Mouse (Mus musculus) intestine, postnatal 0 days (tissue): Measurements from ENCODE around the gene Olfr1358. TPM values are rescaled to one million over a fixed set of nuclear protein-coding genes. Genes with fewer than 3 reads are reported as not detected.

Experiments used
- ATAC-seq: fragments of 200-750 bp; cut with Nextera tagmentation; 2 replicates; pipeline ENCODE4 v1.8.0; 2017; ENCODE audit warnings: mild to moderate bottlenecking, moderate TSS enrichment, moderate library complexity
- H3K27ac ChIP-seq: fragments of 300-500 bp; sonication (generic); 2 replicates; pipeline ENCODE4 v1.5.1; 2014; ENCODE audit warnings: mild to moderate bottlenecking, low read depth, low read length, moderate library complexity
- H3K27me3 ChIP-seq: fragments of 300-500 bp; sonication (generic); replicated peaks from 2 replicates; pipeline ENCODE4 v1.6.1; 2014; ENCODE audit warnings: low read length, mixed read lengths; ENCODE audit not compliant: control insufficient read depth, insufficient read depth
- H3K36me3 ChIP-seq: fragments of 300-500 bp; sonication (generic); 2 replicates; pipeline ENCODE4 v1.6.1; 2014; ENCODE audit warnings: mild to moderate bottlenecking, moderate library complexity; ENCODE audit not compliant: control insufficient read depth, insufficient read depth
- H3K4me1 ChIP-seq: fragments of 300-500 bp; sonication (generic); replicated peaks from 2 replicates; pipeline ENCODE4 v1.6.1; 2014; ENCODE audit warnings: antibody characterized with exemption, low read length, mixed read lengths; ENCODE audit not compliant: control insufficient read depth, insufficient read depth
- H3K4me2 ChIP-seq: fragments of 300-500 bp; sonication (generic); replicated peaks from 2 replicates; pipeline ENCODE4 v1.6.1; 2014; ENCODE audit warnings: low read depth, mild to moderate bottlenecking, moderate library complexity
- H3K4me3 ChIP-seq: fragments of 300-500 bp; sonication (generic); 2 replicates; pipeline ENCODE4 v1.5.1; 2014; ENCODE audit warnings: low read depth, low read length
- H3K9ac ChIP-seq: fragments of 300-500 bp; sonication (generic); 2 replicates; pipeline ENCODE4 v1.6.1; 2014; ENCODE audit warnings: mild to moderate bottlenecking, low read depth, low read length
- H3K9me3 ChIP-seq: fragments of 300-500 bp; sonication (generic); 2 replicates; pipeline ENCODE4 v1.6.1; 2016; ENCODE audit warnings: mixed run types; ENCODE audit not compliant: control insufficient read depth
- CTCF ChIP-seq: sonication (generic); IDR thresholded peaks from 2 replicates; pipeline ENCODE4 v1.5.1; 2016; ENCODE audit warnings: low read depth, mild to moderate bottlenecking, control low read depth, antibody characterized with exemption, moderate library complexity
- WGBS: fragments of 180-500 bp; shearing (Covaris S2); extraction: QIAGEN DNeasy Blood & Tissue Kit; methylation state at CpG from one replicate; pipeline ENCODE4 v1.1.7; 2014; 5-methylcytosine and 5-hydroxymethylcytosine counted together
- polyA plus RNA-seq: library from polyadenylated mRNA; unstranded; fragments of >200 nt; fragmentation: Nextera tagmentation; extraction: Ambion mirVana; gene quantifications from 2 replicates; pipeline ENCODE4 v1.2.1, GENCODE M21; 2015

The Olfr1358 gene
- polyA plus RNA-seq, result not detected in 2 replicates

GRCm38 (mm10) chr10:78517128-78517527 lies at the start of gene Olfr1358:
Gene Olfr1358, plus strand, starts transcription at chr10:78517428.
- no peak for TF ChIP-seq CTCF
- Histone ChIP-seq H3K27ac (no peak within 1 kb of the TSS), H3K9me3 (no peaks in the 10 kb centered on the region), H3K27me3 (no peaks in the 10 kb centered on the region), H3K9ac (no peak within 1 kb of the TSS), H3K4me3 (no peak within 1 kb of the TSS), H3K4me2 (no peak within 1 kb of the TSS), H3K36me3 (no peaks in the 10 kb centered on the region), H3K4me1 (no peaks in the 10 kb centered on the region)
- no peak for ATAC-seq

GRCm38 (mm10) chr10:78467761-78468310 lies 49.4 kb upstream of the Olfr1358 start:
- Histone ChIP-seq H3K27ac (no peak overlapping the region), H3K27me3 (no peaks in the 10 kb centered on the region), H3K9me3 (no peaks in the 10 kb centered on the region), H3K4me1 (0 out of 2 replicates have a peak, but pooled peaks cover 3% of the 10 kb centered on the region), H3K4me3 (no peak overlapping the region), H3K36me3 (no peaks in the 10 kb centered on the region), H3K9ac (no peak overlapping the region), H3K4me2 (no peak overlapping the region)
- TF ChIP-seq CTCF, result no peak
- WGBS, result 40% methylated on average over 2 of the region's 2 CpGs
- no peak for ATAC-seq

GRCm38 (mm10) chr10:78470582-78471313 lies 46.5 kb upstream of the Olfr1358 start:
- Histone ChIP-seq H3K4me1 (no peaks in the 10 kb centered on the region), H3K36me3 (no peaks in the 10 kb centered on the region), H3K4me2 (0 out of 2 replicates have a peak overlapping the region, but pooled peaks have one; percentile 27), H3K9me3 (no peaks in the 10 kb centered on the region), H3K27ac (no peak overlapping the region), H3K4me3 (no peak overlapping the region), H3K9ac (no peak overlapping the region), H3K27me3 (no peaks in the 10 kb centered on the region)
- TF ChIP-seq CTCF, result no peak
- WGBS, result 44% methylated on average over 15 of the region's 15 CpGs
- no peak for ATAC-seq

GRCm38 (mm10) chr10:78472046-78472445 lies 45.2 kb upstream of the Olfr1358 start:
- H3K36me3 ChIP-seq, result no peaks in the 10 kb centered on the region
- H3K4me1 ChIP-seq, result no peaks in the 10 kb centered on the region
- 75% methylated on average over 3 of the region's 3 CpGs for WGBS
- no peak overlapping the region for H3K9ac ChIP-seq
- H3K27me3 ChIP-seq, result no peaks in the 10 kb centered on the region
- H3K27ac ChIP-seq, result no peak overlapping the region
- no peak overlapping the region for H3K4me3 ChIP-seq
- no peak overlapping the region for H3K4me2 ChIP-seq
- TF ChIP-seq CTCF, result no peak
- ATAC-seq, result no peak
- no peaks in the 10 kb centered on the region for H3K9me3 ChIP-seq

DNA sequence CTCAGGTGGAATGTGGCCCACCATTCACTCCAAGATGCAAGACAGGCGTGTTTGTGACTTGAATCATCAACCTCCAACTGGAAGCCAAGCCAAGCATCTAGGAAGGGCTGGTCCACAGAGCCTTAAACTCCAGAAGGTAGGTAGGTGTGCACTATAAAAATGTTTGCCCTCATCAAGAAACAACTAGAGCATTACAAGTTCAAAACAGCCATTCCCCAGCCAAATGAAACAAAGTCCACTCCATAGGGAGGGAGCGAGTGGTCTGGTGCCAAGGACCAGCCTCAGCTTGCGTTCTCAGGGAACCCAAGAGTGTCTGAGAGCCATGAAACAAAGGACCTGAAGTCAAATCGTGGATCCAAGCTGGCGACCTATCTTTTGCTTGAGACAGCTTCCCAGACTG lies 43.8 kb upstream of the Olfr1358 start:
- Histone ChIP-seq H3K9ac (no peak overlapping the region), H3K4me2 (no peak overlapping the region), H3K9me3 (no peaks in the 10 kb centered on the region), H3K36me3 (no peaks in the 10 kb centered on the region), H3K27ac (no peak overlapping the region), H3K4me1 (no peaks in the 10 kb centered on the region), H3K27me3 (no peaks in the 10 kb centered on the region), H3K4me3 (no peak overlapping the region)
- WGBS, result 40% methylated on average over 5 of the region's 5 CpGs
- TF ChIP-seq CTCF, result no peak
- ATAC-seq, result no peak

GRCm38 (mm10) chr10:78474759-78475158 lies 42.5 kb upstream of the Olfr1358 start:
- H3K4me2 ChIP-seq, result no peak overlapping the region
- H3K9me3 ChIP-seq, result no peaks in the 10 kb centered on the region
- no peaks in the 10 kb centered on the region for H3K27me3 ChIP-seq
- H3K4me1 ChIP-seq, result no peaks in the 10 kb centered on the region
- 49% methylated on average over 8 of the region's 8 CpGs for WGBS
- no peak overlapping the region for H3K9ac ChIP-seq
- ATAC-seq, result no peak
- H3K27ac ChIP-seq, result no peak overlapping the region
- no peak for TF ChIP-seq CTCF
- no peak overlapping the region for H3K4me3 ChIP-seq
- H3K36me3 ChIP-seq, result no peaks in the 10 kb centered on the region
